Mouse (Mus musculus) heart, embryonic 16.5 days (tissue): ENCODE measurements around the gene Arl15. TPM values are rescaled to one million over a fixed set of nuclear protein-coding genes. Genes with fewer than 3 reads are reported as not detected.

Experiments used
- ATAC-seq: fragments of 200-750 bp; cut with Nextera tagmentation; replicated peaks from 2 replicates; pipeline ENCODE4 v1.8.0; 2017; ENCODE audit warnings: moderate number of reproducible peaks; ENCODE audit not compliant: insufficient read depth, low FRiP score; ENCODE audit errors: extremely low read depth
- H3K27ac ChIP-seq: fragments of 300-500 bp; sonication (generic); 2 replicates; pipeline ENCODE4 v1.5.1; 2014; ENCODE audit warnings: mild to moderate bottlenecking, low read length, control low read depth, moderate library complexity
- H3K27me3 ChIP-seq: fragments of 300-500 bp; sonication (generic); 2 replicates; pipeline ENCODE4 v1.6.1; 2014; ENCODE audit warnings: low read length, mixed read lengths; ENCODE audit not compliant: control insufficient read depth, insufficient read depth
- H3K36me3 ChIP-seq: fragments of 300-500 bp; sonication (generic); 2 replicates; pipeline ENCODE4 v1.6.1; 2014; ENCODE audit not compliant: control insufficient read depth, insufficient read depth
- H3K4me1 ChIP-seq: fragments of 300-500 bp; sonication (generic); 2 replicates; pipeline ENCODE4 v1.6.1; 2014; ENCODE audit warnings: low read length, mixed read lengths; ENCODE audit not compliant: control insufficient read depth, insufficient read depth
- H3K4me2 ChIP-seq: fragments of 300-500 bp; sonication (generic); 2 replicates; pipeline ENCODE4 v1.6.1; 2014; ENCODE audit warnings: low read depth, mild to moderate bottlenecking, control low read depth, low read length
- H3K4me3 ChIP-seq: fragments of 300-500 bp; sonication (generic); 2 replicates; pipeline ENCODE4 v1.5.1; 2014; ENCODE audit warnings: mild to moderate bottlenecking, control low read depth, low read length
- H3K9ac ChIP-seq: fragments of 300-500 bp; sonication (generic); 2 replicates; pipeline ENCODE4 v1.6.1; 2014; ENCODE audit warnings: low read length, control low read depth
- H3K9me3 ChIP-seq: fragments of 300-500 bp; sonication (generic); replicated peaks from 2 replicates; pipeline ENCODE4 v1.6.1; 2016; ENCODE audit warnings: low read length; ENCODE audit not compliant: control insufficient read depth
- WGBS: fragments of 180-500 bp; shearing (Covaris S2); extraction: QIAGEN DNeasy Blood & Tissue Kit; methylation state at CpG from one replicate; pipeline ENCODE4 v1.1.7; 2014; 5-methylcytosine and 5-hydroxymethylcytosine counted together
- polyA plus RNA-seq: library from polyadenylated mRNA; unstranded; fragments of >200 nt; fragmentation: Nextera tagmentation; extraction: Ambion mirVana; gene quantifications from 2 replicates; pipeline ENCODE4 v1.2.1, GENCODE M21; 2015

Gene Arl15
- polyA plus RNA-seq, 1 experiment from 2014 or later = 8.8 TPM

GRCm38 (mm10) chr13:113865806-113866205, 71.5 kb downstream of the Arl15 start:
- H3K4me2 ChIP-seq = no peak overlapping the region
- no peak overlapping the region for H3K27ac ChIP-seq
- no peak overlapping the region for H3K9ac ChIP-seq
- H3K4me3 ChIP-seq = no peak overlapping the region
- no peaks in the 10 kb centered on the region for H3K27me3 ChIP-seq
- H3K36me3 ChIP-seq = no peaks in the 10 kb centered on the region
- ATAC-seq = no peak
- H3K9me3 ChIP-seq = no peaks in the 10 kb centered on the region
- peaks cover 10% of the 10 kb centered on the region for H3K4me1 ChIP-seq
- WGBS = 30% methylated on average over 7 of the region's 7 CpGs

DNA sequence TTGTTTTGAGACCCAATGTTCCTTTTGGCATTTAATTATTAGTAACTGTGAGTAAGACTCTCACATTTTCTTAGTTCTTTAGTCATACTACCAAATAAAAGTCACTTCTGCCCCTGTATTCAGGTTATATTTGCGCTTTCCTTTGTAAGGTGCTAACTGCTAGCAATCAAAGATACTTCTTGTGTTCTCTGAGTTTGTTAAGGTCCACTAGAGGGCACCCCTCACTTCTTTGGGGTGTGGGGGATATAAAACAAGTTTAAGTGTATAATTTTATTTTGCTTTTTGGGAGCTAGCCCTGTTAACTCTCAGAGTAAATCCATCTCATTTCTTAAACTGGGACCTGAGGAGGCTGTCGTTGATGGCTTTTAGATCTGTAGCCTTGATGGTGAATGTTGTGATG, 73.4 kb downstream of the Arl15 start:
- Histone ChIP-seq H3K9ac (no peak overlapping the region), H3K27ac (no peak overlapping the region), H3K4me3 (no peak overlapping the region), H3K27me3 (no peaks in the 10 kb centered on the region), H3K36me3 (no peaks in the 10 kb centered on the region), H3K4me2 (no peak overlapping the region), H3K9me3 (no peaks in the 10 kb centered on the region), H3K4me1 (peaks cover 17% of the 10 kb centered on the region)
- no peak for ATAC-seq
- 87% methylated on average over 2 of the region's 2 CpGs for WGBS

- Histone ChIP-seq H3K4me2 (no peak overlapping the region), H3K36me3 (no peaks in the 10 kb centered on the region), H3K4me3 (no peak overlapping the region), H3K4me1 (peaks cover 20% of the 10 kb centered on the region), H3K9ac (no peak overlapping the region), H3K27me3 (no peaks in the 10 kb centered on the region), H3K9me3 (no peaks in the 10 kb centered on the region), H3K27ac (0 out of 2 replicates have a peak overlapping the region, but pooled peaks have one; percentile 14)
- 46% methylated on average over 20 of the region's 20 CpGs for WGBS
- ATAC-seq = no peak; the same call in 1 of the 2 replicates
Measured at GRCm38 (mm10) chr13:113869212-113870205, 75.2 kb downstream of the Arl15 start.

DNA sequence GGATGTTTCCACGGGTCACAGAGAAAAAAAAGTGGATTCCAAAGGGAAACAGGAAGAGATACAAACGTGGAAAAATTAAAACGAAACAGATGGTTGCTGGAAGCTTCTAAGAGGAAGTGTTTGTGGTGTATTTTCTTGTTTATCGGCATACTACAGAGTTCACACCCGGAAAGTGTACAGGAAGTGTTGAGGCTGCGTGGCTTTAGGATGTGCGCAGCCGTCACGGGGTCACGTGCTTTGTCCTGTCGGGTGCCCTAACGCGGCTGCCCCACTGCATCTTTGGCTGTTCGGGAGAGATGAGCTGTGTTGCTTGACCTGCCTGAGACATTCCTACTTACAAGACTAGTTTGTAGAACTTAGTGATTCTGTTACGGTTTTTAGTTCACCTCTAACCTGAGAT, 76.1 kb downstream of the Arl15 start:
- Histone ChIP-seq H3K27me3 (no peaks in the 10 kb centered on the region), H3K27ac (no peak overlapping the region), H3K4me1 (peaks cover 19% of the 10 kb centered on the region), H3K9me3 (no peaks in the 10 kb centered on the region), H3K36me3 (no peaks in the 10 kb centered on the region), H3K4me2 (peak overlapping the region; percentile 13; the same call in 1 of the 2 replicates), H3K9ac (no peak overlapping the region), H3K4me3 (0 out of 2 replicates have a peak overlapping the region, but pooled peaks have one; percentile 4)
- WGBS = 63% methylated on average over 15 of the region's 15 CpGs
- no peak for ATAC-seq

GRCm38 (mm10) chr13:113871853-113872252, 77.5 kb downstream of the Arl15 start:
- WGBS = 23% methylated on average over 13 of the region's 13 CpGs
- Histone ChIP-seq H3K27me3 (no peaks in the 10 kb centered on the region), H3K9ac (no peak overlapping the region), H3K4me3 (no peak overlapping the region), H3K4me1 (peaks cover 16% of the 10 kb centered on the region), H3K9me3 (no peaks in the 10 kb centered on the region), H3K4me2 (peak overlapping the region; percentile 52), H3K36me3 (no peaks in the 10 kb centered on the region), H3K27ac (no peak overlapping the region)
- ATAC-seq = peak; percentile 72

DNA sequence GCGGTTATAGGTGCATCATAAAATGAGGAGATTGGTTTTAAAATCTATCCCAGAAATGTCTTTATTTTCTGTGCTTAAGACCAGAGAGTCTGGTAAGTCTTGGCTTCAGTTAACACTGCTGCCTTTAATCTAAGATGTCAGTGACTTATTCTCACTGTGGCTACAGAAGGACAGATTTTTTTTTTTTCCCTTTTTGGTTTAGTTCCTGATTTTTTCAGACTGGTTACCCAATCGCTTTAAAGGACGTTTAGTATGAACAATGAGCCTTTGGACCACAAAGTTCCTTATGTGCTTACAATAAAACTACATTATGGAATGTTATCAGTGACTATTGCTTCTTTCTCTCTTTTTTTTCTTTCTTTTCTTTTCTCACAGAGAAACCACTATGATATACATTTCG, 81.4 kb downstream of the Arl15 start:
- Histone ChIP-seq H3K36me3 (no peaks in the 10 kb centered on the region), H3K4me2 (no peak overlapping the region), H3K4me1 (peaks cover 16% of the 10 kb centered on the region), H3K27me3 (no peaks in the 10 kb centered on the region), H3K4me3 (no peak overlapping the region), H3K27ac (no peak overlapping the region), H3K9me3 (no peaks in the 10 kb centered on the region), H3K9ac (no peak overlapping the region)
- WGBS = 77% methylated on average over 4 of the region's 4 CpGs
- no peak for ATAC-seq

DNA sequence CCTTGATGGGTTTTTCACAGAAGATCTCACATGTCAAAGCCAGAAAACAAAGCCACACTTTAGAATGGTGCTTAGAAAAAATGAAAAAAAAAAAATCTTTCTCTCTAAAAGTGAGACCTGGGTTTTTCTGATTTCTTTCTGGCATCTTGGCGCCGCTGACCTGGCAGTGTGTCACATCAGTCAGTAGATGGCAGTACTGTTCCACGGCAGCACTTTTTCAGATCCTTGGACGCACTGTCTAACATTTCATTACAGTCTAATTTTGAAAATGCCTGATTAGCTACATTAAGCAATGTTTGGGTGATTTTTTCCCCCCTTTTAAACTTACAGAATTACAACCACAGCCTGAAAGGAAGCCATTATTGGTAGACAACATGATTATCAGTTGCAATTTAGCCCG, 83.1 kb downstream of the Arl15 start:
- H3K4me1 ChIP-seq = peaks cover 9% of the 10 kb centered on the region

GRCm38 (mm10) chr13:113878571-113878970, 84.3 kb downstream of the Arl15 start:
- Histone ChIP-seq H3K9me3 (no peaks in the 10 kb centered on the region), H3K27ac (no peak overlapping the region), H3K36me3 (no peaks in the 10 kb centered on the region), H3K4me3 (no peak overlapping the region), H3K4me1 (peaks cover 7% of the 10 kb centered on the region), H3K4me2 (no peak overlapping the region), H3K9ac (no peak overlapping the region), H3K27me3 (no peaks in the 10 kb centered on the region)
- WGBS = 90% methylated on average over 12 of the region's 12 CpGs
- ATAC-seq = no peak

More for the DNA sequence above, 83.1 kb downstream of the Arl15 start:
- ATAC-seq = no peak
- Histone ChIP-seq H3K4me2 (no peak overlapping the region), H3K27ac (no peak overlapping the region), H3K9ac (no peak overlapping the region), H3K27me3 (no peaks in the 10 kb centered on the region), H3K9me3 (no peaks in the 10 kb centered on the region), H3K36me3 (no peaks in the 10 kb centered on the region), H3K4me3 (no peak overlapping the region)
- 19% methylated on average over 5 of the region's 5 CpGs for WGBS

GRCm38 (mm10) chr13:113879651-113880327, 85.5 kb downstream of the Arl15 start:
- no peak overlapping the region for H3K4me2 ChIP-seq
- no peaks in the 10 kb centered on the region for H3K36me3 ChIP-seq
- no peaks in the 10 kb centered on the region for H3K27me3 ChIP-seq
- H3K4me1 ChIP-seq = peaks cover 6% of the 10 kb centered on the region
- H3K9ac ChIP-seq = no peak overlapping the region
- no peaks in the 10 kb centered on the region for H3K9me3 ChIP-seq
- no peak for ATAC-seq
- H3K4me3 ChIP-seq = no peak overlapping the region
- H3K27ac ChIP-seq = no peak overlapping the region
- WGBS = 66% methylated on average over 20 of the region's 20 CpGs
